Mouse (Mus musculus): ENCODE measurements around the gene Krtap4-1. TPM values are rescaled to one million over a fixed set of nuclear protein-coding genes. Genes with fewer than 3 reads are reported as not detected.

Gene Krtap4-1
- polyA plus RNA-seq, 1 experiment from 2014 or later = not detected

Other genes with a start within 250 kb of the Krtap4-1 start
- gene Krt10, start 238.9 kb downstream of the Krtap4-1 start, polyA plus RNA-seq (2014; fragmentation: Nextera tagmentation; extraction: Ambion mirVana) = 26.8 and 28.3 TPM in 2 replicates
- gene Krt12, start 206.0 kb downstream of the Krtap4-1 start, polyA plus RNA-seq (2014; fragmentation: Nextera tagmentation; extraction: Ambion mirVana) = 0.09 TPM in 1 of 2 replicates, not detected in the other
- 0.51 and 0.59 TPM in 2 replicates for gene Krt20, start 190.1 kb downstream of the Krtap4-1 start, polyA plus RNA-seq (2014; fragmentation: Nextera tagmentation; extraction: Ambion mirVana)
- gene Krt23, start 135.1 kb downstream of the Krtap4-1 start, polyA plus RNA-seq (2014; fragmentation: Nextera tagmentation; extraction: Ambion mirVana) = not detected in 2 replicates
- gene Krt39, start 106.9 kb downstream of the Krtap4-1 start, polyA plus RNA-seq (2014; fragmentation: Nextera tagmentation; extraction: Ambion mirVana) = not detected in 2 replicates
- not detected in 2 replicates for gene Krt40, start 85.1 kb downstream of the Krtap4-1 start, polyA plus RNA-seq (2014; fragmentation: Nextera tagmentation; extraction: Ambion mirVana)
- gene Krtap3-3, start 77.4 kb downstream of the Krtap4-1 start, polyA plus RNA-seq (2014; fragmentation: Nextera tagmentation; extraction: Ambion mirVana) = not detected in 2 replicates
- gene Krtap3-2, start 71.4 kb downstream of the Krtap4-1 start, polyA plus RNA-seq (2014; fragmentation: Nextera tagmentation; extraction: Ambion mirVana) = not detected in 2 replicates
- gene Gm11939, start 68.8 kb downstream of the Krtap4-1 start, polyA plus RNA-seq (2014; fragmentation: Nextera tagmentation; extraction: Ambion mirVana) = not detected in 2 replicates
- gene Krtap3-1, start 61.6 kb downstream of the Krtap4-1 start, polyA plus RNA-seq (2014; fragmentation: Nextera tagmentation; extraction: Ambion mirVana) = not detected in 2 replicates
- not detected in 2 replicates for gene Krtap1-5, start 47.2 kb downstream of the Krtap4-1 start, polyA plus RNA-seq (2014; fragmentation: Nextera tagmentation; extraction: Ambion mirVana)
- not detected in 2 replicates for gene Krtap1-4, start 44.6 kb downstream of the Krtap4-1 start, polyA plus RNA-seq (2014; fragmentation: Nextera tagmentation; extraction: Ambion mirVana)
- gene Krtap1-3, start 36.9 kb downstream of the Krtap4-1 start, polyA plus RNA-seq (2014; fragmentation: Nextera tagmentation; extraction: Ambion mirVana) = not detected in 2 replicates
- gene Krtap9-3, start 30.1 kb downstream of the Krtap4-1 start, polyA plus RNA-seq (2014; fragmentation: Nextera tagmentation; extraction: Ambion mirVana) = not detected in 2 replicates
- not detected in 2 replicates for gene Gm11938, start 24.9 kb downstream of the Krtap4-1 start, polyA plus RNA-seq (2014; fragmentation: Nextera tagmentation; extraction: Ambion mirVana)
- gene Gm11937, start 18.0 kb downstream of the Krtap4-1 start, polyA plus RNA-seq (2014; fragmentation: Nextera tagmentation; extraction: Ambion mirVana) = not detected in 2 replicates
- not detected in 2 replicates for gene Krtap2-4, start 13.4 kb downstream of the Krtap4-1 start, polyA plus RNA-seq (2014; fragmentation: Nextera tagmentation; extraction: Ambion mirVana)
- not detected in 2 replicates for gene Gm11562, start 7.8 kb downstream of the Krtap4-1 start, polyA plus RNA-seq (2014; fragmentation: Nextera tagmentation; extraction: Ambion mirVana)
- not detected in 2 replicates for gene Krtap4-2, start 6.8 kb upstream of the Krtap4-1 start, polyA plus RNA-seq (2014; fragmentation: Nextera tagmentation; extraction: Ambion mirVana)
- gene Krtap4-7, start 15.9 kb upstream of the Krtap4-1 start, polyA plus RNA-seq (2014; fragmentation: Nextera tagmentation; extraction: Ambion mirVana) = not detected in 2 replicates
- gene Gm11555, start 22.0 kb upstream of the Krtap4-1 start, polyA plus RNA-seq (2014; fragmentation: Nextera tagmentation; extraction: Ambion mirVana) = not detected in 2 replicates
- not detected in 2 replicates for gene Gm11563, start 30.7 kb upstream of the Krtap4-1 start, polyA plus RNA-seq (2014; fragmentation: Nextera tagmentation; extraction: Ambion mirVana)
- not detected in 2 replicates for gene Krtap4-6, start 37.7 kb upstream of the Krtap4-1 start, polyA plus RNA-seq (2014; fragmentation: Nextera tagmentation; extraction: Ambion mirVana)
- gene Gm14190, start 62.5 kb upstream of the Krtap4-1 start, polyA plus RNA-seq (2014; fragmentation: Nextera tagmentation; extraction: Ambion mirVana) = not detected in 2 replicates
- gene Gm14180, start 106.1 kb upstream of the Krtap4-1 start, polyA plus RNA-seq (2014; fragmentation: Nextera tagmentation; extraction: Ambion mirVana) = not detected in 2 replicates
- not detected in 2 replicates for gene Gm11595, start 144.7 kb upstream of the Krtap4-1 start, polyA plus RNA-seq (2014; fragmentation: Nextera tagmentation; extraction: Ambion mirVana)
- gene Krtap4-8, start 152.5 kb upstream of the Krtap4-1 start, polyA plus RNA-seq (2014; fragmentation: Nextera tagmentation; extraction: Ambion mirVana) = not detected in 2 replicates
- gene Krtap4-9, start 157.0 kb upstream of the Krtap4-1 start, polyA plus RNA-seq (2014; fragmentation: Nextera tagmentation; extraction: Ambion mirVana) = not detected in 2 replicates
- gene Gm11596, start 165.2 kb upstream of the Krtap4-1 start, polyA plus RNA-seq (2014; fragmentation: Nextera tagmentation; extraction: Ambion mirVana) = not detected in 2 replicates
- not detected in 2 replicates for gene Gm11569, start 170.7 kb upstream of the Krtap4-1 start, polyA plus RNA-seq (2014; fragmentation: Nextera tagmentation; extraction: Ambion mirVana)
- not detected in 2 replicates for gene Gm11554, start 176.2 kb upstream of the Krtap4-1 start, polyA plus RNA-seq (2014; fragmentation: Nextera tagmentation; extraction: Ambion mirVana)
- not detected in 2 replicates for gene Krtap4-13, start 181.7 kb upstream of the Krtap4-1 start, polyA plus RNA-seq (2014; fragmentation: Nextera tagmentation; extraction: Ambion mirVana)
- gene Gm11564, start 187.4 kb upstream of the Krtap4-1 start, polyA plus RNA-seq (2014; fragmentation: Nextera tagmentation; extraction: Ambion mirVana) = not detected in 2 replicates
- not detected in 2 replicates for gene 2300003K06Rik, start 209.8 kb upstream of the Krtap4-1 start, polyA plus RNA-seq (2014; fragmentation: Nextera tagmentation; extraction: Ambion mirVana)
- not detected in 2 replicates for gene Krtap4-16, start 223.4 kb upstream of the Krtap4-1 start, polyA plus RNA-seq (2014; fragmentation: Nextera tagmentation; extraction: Ambion mirVana)
- gene Gm11568, start 229.7 kb upstream of the Krtap4-1 start, polyA plus RNA-seq (2014; fragmentation: Nextera tagmentation; extraction: Ambion mirVana) = not detected in 2 replicates
- gene Gm11559, start 236.2 kb upstream of the Krtap4-1 start, polyA plus RNA-seq (2014; fragmentation: Nextera tagmentation; extraction: Ambion mirVana) = not detected in 2 replicates
- not detected in 2 replicates for gene Krtap9-1, start 245.2 kb upstream of the Krtap4-1 start, polyA plus RNA-seq (2014; fragmentation: Nextera tagmentation; extraction: Ambion mirVana)

Data from forebrain, embryonic 11.5 days (tissue).